Mouse (Mus musculus) olfactory bulb, adult 2 months (tissue): Measurements from ENCODE around the gene Slc25a41.
A peak's percentile ranks its signal among the peaks of the same experiment; 100 is the strongest.

Experiments
- CTCF ChIP-seq: fragments of 200-500 bp; IDR thresholded peaks from 2 replicates; pipeline ENCODE4 v1.5.1; 2012; ENCODE audit warnings: low read depth, mild to moderate bottlenecking, low read length, moderate library complexity; ENCODE audit not compliant: insufficient read depth
- POLR2A ChIP-seq: fragments of 200-500 bp; IDR thresholded peaks from 2 replicates; pipeline ENCODE4 v1.6.1; 2012; ENCODE audit warnings: mild to moderate bottlenecking, low read depth, low read length, moderate library complexity; ENCODE audit not compliant: insufficient read depth

DNA sequence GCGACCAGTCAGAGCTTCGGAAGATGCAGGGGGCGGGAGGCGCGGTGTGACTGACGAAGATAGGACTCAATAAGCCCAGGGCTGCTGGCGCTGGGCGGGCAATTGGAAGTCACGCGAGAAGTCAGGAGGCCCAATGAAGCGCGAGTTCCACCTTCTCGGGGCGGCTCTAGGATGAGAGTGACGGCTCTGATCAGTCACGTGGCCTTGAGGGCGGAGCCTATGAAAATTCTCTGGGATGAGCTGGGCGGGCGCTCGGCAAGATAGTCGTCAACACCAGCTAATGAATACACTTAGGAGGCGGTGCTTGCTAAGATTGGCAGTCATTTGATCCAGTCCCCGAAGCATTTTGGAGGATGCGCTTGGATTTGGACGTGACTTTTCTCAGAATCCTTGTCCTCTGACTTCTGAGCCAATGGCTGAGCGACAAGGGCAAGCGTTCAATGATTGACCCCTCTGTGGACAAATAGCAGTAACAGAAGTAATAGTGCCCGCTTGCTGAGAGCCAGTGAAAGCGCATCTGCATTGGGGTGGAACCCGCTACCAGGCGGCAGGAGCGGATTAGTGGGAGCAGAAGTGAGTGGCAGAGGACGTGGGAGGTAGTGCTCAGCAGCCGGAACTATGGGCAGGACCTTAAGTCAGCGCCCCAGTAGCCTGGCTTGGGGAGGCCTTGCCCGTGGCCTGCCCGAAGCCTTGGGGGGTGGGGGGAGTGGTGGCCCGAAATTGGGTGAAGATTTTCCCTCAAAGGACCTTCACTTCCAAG, 9.6 kb downstream of the Slc25a41 start:
- TF ChIP-seq CTCF: no peak
- peak; percentile 62 for TF ChIP-seq POLR2A
